Mouse (Mus musculus) telencephalon, adult 2 months (tissue): ENCODE measurements at regions not wholly inside any gene's neighbourhood (a gene's known extent, or its start where the extent isn't known, plus 50 kb on each side); places are given as distances from the start of the nearest gene placed in this dataset.

ENCODE experiments used
- DNase-seq: peaks from one replicate; pipeline ENCODE4 v3.0.0-alpha.2; 2011; ENCODE audit warnings: low read depth, low spot score

DNA sequence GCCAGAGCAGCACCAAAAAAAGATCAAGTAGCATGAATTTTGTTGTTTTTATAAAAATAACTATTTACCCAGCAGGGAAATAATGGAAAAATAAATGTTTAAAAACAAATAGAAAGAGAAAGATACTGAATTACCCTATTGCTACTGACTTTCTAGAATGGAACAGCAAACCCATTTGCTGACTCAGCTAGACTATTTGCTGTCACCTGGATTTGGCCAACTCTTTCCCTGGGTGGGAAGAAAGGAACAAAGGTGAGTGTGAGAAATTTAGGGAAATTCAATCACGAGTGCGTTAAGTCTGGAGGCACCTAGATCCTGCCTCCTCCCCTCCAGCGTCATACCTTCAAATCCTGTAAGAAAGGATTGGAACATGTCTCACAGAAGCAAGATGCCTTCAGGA is 110.2 kb downstream of the Tmsb4x start:
- no peak for DNase-seq

DNA sequence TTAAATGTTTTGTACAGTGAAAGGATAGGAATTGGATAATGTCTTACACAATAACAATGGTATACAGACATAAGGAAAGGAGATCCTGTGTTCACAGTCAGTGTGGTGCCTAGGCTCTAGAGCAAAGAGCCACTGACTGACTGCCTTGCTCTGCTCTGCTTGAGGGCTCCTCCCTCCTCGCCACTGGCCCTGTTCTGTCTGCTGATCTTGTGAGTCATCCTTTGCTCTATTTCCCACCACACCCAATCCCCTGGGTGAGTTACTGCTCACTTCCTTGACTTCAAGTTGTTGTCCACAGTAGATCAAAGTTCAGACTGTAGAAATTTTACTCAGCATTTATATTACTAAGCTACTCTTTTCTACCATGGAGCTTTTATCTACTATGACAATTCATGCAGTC is 117.3 kb downstream of the Tmsb4x start:
- no peak for DNase-seq

DNA sequence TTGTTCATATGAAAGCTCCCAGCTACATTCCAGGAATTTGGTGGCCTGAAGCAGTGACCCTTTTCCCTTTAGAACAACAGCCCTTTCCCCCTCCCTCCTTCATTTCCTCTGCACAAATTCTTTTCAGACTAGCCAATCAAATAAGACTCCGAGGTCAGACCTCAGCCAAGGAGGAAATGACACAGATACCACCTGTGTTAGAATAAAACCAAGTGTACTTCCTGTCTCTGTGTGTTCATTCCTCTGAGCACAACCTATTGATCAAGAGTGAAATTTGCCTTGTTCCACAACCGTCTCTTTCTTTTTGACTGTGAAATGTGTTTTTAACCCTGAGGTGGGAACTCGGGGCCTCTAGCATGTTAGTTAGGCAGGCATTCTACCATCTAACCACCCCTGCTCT is 120.2 kb downstream of the Tmsb4x start:
- no peak for DNase-seq

DNA sequence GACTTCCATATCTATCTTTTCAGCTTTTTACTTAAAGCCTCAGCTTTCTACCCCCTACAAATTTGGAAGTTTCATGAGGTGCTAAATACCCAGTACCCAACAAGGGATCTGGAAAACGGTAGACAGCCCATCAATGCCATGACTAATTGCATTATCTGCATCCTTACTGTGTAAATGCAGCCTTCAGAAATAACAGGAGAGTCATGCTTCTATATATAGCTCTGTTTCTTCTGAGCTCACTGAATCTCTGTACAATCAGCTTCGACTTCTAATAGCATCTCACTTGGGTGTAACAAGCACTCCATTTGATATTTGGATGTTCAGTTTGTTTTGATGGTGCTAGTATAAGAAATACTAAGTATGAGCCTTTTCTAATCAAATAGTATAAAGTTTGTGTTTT is 120.7 kb downstream of the Tmsb4x start:
- DNase-seq: no peak

DNA sequence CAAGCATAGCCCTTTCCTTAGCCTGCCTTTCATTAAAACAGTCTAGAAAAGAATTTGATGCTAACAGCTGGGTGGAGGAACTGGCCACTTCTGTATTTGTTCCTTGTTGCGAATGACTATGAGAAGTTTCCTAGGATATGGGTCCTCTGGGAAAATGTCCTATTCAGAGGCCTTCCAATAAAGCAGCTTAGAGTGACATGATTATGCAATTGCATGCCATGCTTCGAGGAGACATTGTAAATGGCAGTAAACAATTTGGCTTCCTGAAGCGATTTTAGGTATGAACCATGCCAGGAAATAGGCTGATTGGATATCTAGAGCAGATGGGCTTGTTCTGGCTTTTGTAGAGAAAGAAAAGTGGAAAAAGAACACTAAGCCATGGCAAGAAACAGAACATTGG is 128.3 kb downstream of the Tmsb4x start:
- no peak for DNase-seq

DNA sequence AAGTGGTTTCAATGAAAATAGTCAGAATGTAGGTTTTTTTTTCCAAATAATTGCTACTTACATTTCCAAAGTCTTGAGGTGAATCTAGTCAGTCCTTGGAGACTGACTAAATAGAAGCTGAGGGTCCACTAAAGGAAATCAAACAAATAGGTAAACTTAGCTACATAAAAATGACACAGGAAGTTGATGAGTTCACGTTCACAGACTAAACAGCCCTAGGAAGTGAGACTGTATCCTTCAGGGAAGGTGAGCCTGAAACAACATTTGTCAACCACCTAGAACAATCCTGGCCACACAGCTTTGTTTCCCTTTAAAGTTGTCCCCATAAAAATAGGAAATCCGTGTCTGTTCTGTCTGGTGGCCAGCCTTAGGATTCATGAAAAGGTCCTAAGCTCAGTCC is 140.0 kb downstream of the Tmsb4x start:
- no peak for DNase-seq

DNA sequence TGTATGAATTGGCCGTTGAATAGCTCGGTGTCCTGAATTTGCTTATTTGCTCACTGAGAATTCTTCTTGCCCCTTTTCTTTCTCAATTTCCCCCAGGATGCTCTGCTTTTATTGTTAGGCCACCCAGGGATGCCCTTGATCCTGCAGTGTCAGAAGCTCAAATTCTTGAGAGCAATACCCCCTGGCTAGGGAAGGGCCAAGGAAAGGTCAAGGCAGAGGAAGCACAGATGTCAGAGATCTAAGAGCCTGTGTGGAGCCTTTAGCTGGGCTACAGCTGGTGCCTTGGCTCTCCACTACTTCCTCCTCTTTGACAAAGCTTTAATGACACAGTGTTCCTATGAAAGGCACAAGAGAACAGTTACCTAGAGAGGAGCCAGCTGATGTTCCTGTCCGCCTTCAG is 141.2 kb downstream of the Tmsb4x start:
- DNase-seq: no peak

DNA sequence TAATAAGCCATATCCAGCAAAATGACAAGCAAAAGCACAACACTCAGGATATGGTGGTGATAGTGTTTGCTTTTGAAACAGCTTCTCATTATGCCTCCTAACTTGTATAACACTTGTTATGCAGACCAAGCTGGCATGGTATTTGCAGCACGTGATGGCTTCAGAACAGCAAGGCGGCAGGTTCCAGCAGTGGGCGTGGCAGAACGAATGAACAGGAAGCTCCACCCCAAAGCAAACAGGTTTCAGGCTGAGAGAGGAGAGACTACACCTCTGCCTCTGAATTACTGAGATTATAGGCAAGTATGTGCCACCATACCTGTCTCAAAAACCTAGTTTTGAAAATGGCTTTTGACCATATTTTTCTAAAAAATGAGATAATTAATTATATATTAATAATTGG is 145.2 kb downstream of the Tmsb4x start:
- no peak for DNase-seq

DNA sequence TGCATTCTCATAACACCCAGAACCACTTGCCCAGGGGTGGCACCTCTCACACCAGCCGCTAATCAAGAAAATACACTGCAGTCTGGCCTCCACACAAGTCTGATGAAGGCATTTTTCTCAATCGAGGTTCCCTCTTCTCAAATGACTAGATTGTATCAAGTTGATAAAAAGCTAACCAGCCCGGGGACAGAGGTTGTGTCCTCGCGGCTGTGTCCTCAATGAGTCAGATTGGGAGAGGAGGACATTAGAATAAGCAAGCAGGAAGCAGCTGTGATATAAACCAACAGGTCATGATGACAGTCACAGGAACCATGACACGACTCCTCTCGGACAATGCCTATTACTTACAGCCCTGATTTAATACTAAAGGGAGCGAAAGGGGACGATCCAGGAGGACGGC is 156.7 kb downstream of the Tmsb4x start:
- no peak for DNase-seq

DNA sequence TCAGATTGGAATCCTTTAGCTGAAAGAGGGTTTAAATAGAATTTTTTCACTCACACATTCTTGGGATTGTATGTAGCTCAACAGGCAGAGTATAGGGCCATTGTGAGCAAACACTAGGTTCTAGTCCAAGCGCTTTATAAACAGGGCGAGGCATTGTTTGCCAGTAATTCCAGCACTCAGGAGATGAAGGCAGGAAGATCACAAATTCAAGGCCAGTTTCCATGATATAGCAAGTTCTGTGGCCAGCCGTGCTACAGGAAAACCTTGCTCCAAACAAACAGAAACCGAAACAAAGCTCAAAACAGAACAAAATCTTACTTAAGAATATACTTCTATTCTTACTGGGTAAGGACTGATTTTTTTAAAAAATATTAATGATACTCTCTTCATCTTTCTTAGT is 159.0 kb downstream of the Tmsb4x start:
- DNase-seq: no peak

DNA sequence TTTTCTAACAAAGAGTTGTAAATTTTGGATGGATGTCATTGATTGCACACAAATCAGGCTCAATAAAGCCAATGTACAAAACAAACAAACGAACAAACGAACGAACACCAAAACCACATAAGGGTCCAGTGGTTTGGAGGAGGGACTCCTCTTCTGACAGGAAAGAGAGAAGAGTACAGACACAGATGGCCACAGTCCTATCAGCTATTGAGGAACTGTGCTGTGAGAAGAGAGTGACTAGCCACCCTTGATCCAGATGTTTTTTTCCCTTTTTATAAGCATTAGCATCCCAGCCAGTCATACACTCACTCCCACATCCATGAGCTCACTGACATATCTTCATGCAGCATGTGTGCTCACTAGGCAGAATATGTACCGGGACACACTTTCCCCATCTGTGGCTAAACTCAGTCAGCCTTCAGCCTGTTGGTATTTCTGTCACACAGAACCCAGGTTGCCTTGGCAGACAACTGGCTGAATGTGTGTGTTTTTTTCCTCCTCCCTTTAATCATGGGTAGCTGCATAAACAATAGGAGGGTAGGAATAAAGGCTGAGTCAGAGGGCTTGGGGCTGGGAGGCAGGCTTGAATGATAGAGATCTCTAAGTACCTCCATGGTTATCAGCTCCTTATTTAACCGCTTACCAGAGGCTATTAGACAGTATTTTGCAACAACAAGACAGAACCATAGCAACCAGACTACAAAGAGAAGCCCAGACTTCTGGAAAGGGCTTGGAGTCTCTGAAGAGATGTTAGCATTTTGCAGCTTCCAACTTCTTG is 159.7 kb downstream of the Tmsb4x start:
- no peak for DNase-seq

DNA sequence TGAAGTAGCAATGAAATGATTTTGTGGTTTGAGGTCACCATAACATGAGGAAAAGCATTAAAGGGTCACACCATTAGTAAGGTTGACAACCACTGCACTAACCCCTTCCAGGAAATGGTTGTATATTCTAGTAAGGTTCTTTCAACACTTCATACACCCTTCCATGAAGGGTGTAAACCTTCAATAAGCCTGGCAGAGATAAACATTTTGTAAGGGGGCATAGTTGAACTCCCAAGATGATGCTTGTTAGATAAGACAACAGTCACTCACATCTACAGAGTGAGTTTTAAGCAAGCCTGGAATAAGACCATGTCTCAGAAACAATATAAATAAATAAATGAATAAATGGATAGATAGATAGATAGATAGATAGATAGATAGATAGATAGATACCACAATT is 171.1 kb downstream of the Tmsb4x start:
- DNase-seq: no peak

DNA sequence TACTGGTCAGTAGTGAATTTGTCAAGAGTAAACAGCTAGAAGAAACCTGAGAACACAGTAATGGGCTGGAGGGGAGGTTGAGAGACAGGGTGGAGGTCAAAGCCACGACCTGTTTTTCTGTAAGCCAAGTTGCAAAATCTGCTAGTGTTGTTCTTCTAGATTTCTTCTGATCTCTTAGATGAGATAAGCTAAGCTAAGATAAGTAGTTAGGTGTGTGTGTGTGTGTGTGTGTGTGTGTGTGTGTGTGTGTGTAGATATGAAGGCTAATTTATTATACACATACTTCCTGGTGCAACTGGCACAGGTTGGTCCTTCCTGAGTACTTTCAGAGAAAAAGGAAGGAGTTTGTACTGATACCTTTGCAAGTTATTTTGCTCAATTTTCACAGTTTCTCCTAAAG is 172.8 kb downstream of the Tmsb4x start:
- DNase-seq: no peak

DNA sequence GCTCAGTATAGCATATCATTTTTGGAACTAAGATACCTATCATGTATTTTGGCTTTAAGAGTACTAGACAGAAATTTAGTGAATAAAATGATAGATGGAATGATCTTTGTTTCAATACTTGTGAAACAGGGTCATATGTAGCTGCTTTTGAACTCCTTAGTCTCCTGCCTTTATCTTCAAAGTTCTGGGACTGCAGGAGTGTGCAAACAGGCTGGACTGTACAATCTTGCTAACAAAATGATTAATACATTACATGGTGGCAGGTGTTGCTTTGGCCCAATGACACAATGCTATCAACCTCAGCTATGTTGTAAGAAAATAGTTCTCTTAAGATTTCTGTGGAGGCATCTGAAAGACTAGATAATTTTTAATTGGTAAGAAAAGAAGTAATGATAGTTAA is 173.5 kb downstream of the Tmsb4x start:
- DNase-seq: no peak

DNA sequence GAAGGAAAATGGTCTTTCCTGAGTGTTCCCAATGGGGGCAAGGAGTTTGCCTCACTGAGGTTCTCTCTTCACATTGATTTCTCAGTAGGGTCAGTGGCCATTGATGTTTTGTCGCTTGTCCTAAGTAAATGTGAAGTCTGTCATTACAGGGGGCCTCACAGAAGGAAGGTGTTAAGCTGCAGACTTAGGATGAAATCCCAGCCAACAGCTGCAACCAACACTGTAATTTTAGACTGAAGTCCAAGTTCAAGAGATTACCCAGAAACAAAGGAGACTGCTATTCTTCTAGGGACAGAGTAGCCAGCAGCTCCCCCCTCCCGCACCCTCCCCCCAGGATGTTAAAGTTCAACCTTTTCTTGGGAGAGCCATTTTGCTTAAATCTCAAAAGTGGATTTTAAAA is 176.0 kb downstream of the Tmsb4x start:
- no peak for DNase-seq

DNA sequence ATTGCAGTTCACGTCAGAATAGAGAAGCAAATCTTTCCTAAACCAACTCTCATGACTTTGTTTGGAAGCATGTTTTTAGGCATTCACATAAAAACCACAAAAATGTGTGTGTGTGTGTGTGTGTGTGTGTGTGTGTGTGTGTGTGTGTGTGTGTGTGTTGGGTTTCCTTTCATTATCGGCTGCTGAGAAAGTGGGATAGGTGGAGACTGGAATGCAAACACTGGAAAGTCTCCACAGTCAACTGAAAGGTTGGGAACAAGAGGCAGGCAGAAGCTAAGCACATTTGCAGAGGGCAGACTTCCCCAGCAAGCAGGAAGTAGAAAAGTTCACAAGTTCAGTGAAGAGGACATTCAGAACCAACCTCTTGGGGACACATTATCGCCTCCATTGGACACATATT is 176.5 kb downstream of the Tmsb4x start:
- DNase-seq: no peak

DNA sequence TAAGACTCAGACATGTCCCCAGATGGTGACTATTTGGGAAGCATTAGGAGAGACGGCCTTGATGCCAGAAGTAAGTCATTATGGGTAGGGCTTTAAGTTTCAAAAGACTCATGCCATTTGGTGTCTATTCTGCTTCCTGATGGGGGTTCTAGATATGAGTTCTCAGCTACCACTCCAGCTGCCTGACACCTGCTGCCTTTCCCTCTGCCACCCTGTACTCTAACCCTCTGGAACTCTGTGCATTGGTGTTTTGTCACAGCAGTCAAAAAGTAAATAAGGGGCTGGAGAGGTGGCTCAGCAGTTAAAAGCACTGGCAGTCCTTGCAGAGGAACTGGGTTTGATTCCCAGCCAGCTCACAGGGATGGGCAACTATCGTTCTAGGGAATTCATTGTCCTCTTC is 177.6 kb downstream of the Tmsb4x start:
- DNase-seq: no peak

DNA sequence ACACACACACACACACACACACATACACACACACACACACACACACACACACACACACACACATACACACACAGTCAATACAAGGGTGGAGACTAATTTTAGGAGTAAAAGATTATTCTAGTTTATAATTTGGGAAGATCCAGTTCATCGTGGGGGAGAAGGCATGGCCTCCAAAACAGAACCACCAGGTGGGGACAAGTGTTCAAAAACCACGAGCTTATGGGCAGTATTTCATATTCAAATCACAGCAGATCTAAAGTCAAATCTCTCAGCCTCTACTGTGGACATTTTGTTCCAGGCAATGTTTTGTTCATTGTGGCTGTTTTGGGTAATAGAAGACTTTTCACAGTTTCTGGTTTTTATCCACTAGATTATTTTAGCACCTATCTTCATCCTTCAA is 193.5 kb downstream of the Tmsb4x start:
- no peak for DNase-seq

DNA sequence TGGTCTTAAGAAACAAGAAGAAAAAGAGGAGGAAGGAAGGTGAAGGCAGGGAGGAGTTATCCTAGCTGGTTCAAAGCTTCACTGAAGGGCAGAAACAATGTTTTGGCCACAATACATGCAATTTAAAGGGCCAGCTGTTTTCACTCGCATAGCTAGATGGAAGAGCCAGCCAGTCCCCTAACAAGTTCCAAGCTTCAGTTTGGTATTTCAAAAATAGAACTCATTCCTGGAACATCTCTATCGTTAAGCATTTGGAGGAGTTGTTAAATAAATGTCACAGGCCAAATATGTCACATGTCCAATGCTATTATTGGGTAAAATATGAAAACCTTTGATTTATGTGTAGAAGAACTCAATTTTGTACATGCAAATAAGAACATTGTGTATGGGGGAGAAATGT is 194.8 kb downstream of the Tmsb4x start:
- DNase-seq: peak; percentile 17

DNA sequence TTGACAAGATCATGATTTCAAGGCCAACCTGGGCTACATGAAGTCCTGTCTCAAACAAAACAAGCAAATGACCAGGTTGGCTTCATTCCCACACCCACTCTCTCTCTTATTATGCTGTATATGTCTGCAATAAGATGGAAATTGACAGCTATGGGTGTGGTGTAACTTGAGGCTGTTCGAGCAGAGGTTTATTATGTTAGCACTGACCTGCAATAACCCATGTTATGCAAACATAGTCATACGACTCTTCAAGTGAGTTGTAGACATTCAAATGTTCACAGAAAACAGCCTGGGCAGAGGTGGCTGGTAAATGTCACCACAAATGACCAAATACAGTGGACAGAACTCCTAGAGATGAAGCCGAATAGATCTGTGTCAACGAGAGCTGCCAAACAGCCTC is 196.2 kb downstream of the Tmsb4x start:
- no peak for DNase-seq

DNA sequence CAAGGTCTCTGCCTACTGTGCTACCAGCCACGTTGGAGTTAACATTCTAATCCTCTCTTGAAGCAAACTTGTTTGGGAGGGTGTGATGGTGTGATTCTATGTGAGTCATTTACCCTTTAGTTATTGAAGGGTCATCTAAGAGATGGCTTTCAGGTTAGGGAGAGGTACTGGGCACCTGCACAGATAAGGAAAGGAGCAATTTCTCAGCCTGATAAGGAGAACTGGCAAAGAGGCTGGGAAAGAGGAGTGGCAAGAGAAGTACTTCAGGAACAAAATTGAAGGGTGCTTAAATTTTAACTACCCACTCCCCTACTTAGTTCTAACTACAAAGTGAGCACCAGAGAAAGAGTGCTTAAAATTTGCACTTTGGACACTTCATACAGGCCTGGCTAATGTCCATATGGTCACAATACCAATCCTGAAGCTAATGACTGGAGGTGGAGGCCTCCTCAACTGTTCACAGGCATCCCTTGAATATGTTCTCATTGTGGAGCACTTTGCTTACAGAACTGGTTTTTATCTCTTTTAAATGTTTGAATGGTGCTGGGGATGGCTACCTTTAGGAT is 197.1 kb downstream of the Tmsb4x start:
- DNase-seq: no peak

DNA sequence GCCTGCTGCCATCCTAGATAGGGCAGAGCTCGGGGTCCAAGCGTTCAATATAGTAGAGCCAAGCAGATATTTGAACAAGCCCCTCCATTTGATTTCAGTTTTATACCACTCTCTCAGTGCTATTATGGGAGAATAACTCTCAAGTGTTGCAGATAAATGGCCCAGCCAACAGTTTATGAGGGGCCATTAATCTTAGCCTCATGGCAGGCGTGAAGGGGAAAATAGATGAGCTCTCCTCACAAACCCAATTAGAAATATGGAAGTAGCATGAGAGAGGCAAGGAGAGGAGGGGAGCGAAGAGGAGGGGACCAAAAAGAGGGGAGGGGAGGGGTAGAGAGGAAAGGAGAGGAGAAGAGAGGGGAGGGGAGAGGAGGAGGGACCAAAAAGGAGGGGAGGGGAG is 213.3 kb downstream of the Tmsb4x start:
- no peak for DNase-seq

DNA sequence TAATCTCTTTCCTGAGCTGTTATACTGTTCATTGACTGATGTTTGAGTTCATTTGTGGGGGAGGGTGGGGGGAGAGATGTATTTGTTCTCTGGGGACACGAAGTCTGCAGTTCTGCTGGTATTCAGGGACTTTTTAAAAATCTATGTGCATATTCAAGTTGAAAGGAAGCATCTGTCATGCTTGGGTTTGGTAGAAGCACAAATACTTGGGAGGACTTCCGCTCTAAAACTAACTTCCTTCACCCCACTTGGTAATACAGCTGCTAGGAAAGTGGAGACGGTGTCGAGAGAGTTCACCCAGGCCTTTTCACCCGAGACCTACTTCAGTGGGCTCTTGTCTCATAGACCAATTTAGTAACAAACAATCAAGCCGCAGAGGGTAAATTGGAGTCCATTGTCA is 228.1 kb downstream of the Tmsb4x start:
- no peak for DNase-seq

DNA sequence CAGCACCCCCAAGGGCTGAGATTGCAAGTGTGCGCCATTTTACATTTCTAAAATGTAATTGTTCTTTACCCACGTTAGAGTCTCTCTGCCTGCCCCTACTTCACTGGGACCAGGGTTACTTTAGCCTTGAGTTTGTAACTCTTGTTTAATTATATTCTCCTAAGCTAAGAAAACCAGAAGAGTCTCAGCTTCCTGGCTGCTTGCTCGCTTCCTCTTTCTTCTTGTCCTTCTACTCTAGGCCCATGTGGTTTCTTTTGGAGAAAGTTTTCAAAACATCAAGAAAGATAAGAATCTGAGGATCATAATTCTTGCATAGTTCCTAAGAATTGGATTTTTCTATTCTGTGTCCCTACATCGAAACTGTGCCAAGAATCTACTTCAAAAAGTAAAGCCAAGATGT is 228.6 kb downstream of the Tmsb4x start:
- no peak for DNase-seq
